ENCODE assay signal across 27 mouse cellular contexts in the genomic region with DNA sequence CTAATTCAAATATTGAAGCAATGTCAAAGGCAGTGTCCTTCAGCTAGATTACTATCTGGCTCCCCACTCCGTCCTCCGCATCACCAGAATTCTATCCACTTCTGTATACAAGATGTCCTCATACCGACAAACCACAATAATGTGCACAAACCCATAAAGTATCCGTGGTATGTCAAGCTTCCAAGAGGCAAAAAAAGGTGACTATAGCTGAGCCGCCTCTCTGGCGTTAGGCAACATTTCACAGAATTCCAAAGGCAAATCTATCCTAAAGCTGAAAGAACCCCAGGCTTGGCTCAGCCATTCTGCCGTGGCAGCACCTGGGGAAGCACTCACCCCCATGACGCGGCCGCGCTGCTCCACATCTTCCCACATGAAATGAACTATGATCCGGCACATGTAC. TPM values are rescaled to one million over a fixed set of nuclear protein-coding genes. Genes with fewer than 3 reads are reported as not detected.
A peak's percentile ranks its signal among the peaks of the same experiment; 100 is the strongest.
DNase-seq lines count a peak whose midpoint lies in the region; ATAC-seq and TF ChIP-seq lines count a peak whose summit lies in the region.
"Had no signal": no experiment of that assay in that cellular context is flagged by ENCODE, and none has a peak within 500 bp of the region (broad histone marks: within the 10 kb centered on the region; RNA-seq: fewer than 3 reads in every experiment).

No protein-coding gene starts in this region.

- TF ChIP-seq EP300 in lung, postnatal 0 days (IDR thresholded peaks at IDR 0.05), result peak; percentile 41; the same call in 1 of the 2 replicates

- TF ChIP-seq POLR2A in myocyte (IDR thresholded peaks at IDR 0.05; ENCODE audit: insufficient read length, low read depth), result no peak

- H3K4me2 ChIP-seq in lung, postnatal 0 days (replicated peaks; ENCODE audit: low read depth, low read length), result no peak overlapping the region
- peak overlapping the region; percentile 80 for H3K4me2 ChIP-seq in myocyte (ENCODE audit: low read depth)
- no peak overlapping the region for H3K4me2 ChIP-seq in forebrain, embryonic 15.5 days (replicated peaks)
- H3K4me2 ChIP-seq: embryonic facial prominence, embryonic 13.5 days; heart, embryonic 12.5 days; hindbrain, embryonic 15.5 days had no signal

- no peaks in the 10 kb centered on the region for H3K79me2 ChIP-seq in myocyte (ENCODE audit: control insufficient read depth, insufficient read depth)

- no peaks in the 10 kb centered on the region; the same call in 1 of the 2 replicates for H3K36me3 ChIP-seq in lung, postnatal 0 days (ENCODE audit: insufficient read depth, low read length)
- no peaks in the 10 kb centered on the region for H3K36me3 ChIP-seq in myocyte (ENCODE audit: control insufficient read depth, insufficient read depth)
- H3K36me3 ChIP-seq in forebrain, embryonic 15.5 days, result peaks cover 7% of the 10 kb centered on the region

- H3K27me3 ChIP-seq in lung, postnatal 0 days (replicated peaks; ENCODE audit: insufficient read depth, low read length), result no peaks in the 10 kb centered on the region
- no peaks in the 10 kb centered on the region for H3K27me3 ChIP-seq in myocyte (ENCODE audit: control insufficient read depth, insufficient read depth, insufficient read length)
- no peaks in the 10 kb centered on the region for H3K27me3 ChIP-seq in forebrain, embryonic 15.5 days
- H3K27me3 ChIP-seq: CH12.LX; embryonic facial prominence, embryonic 13.5 days; heart, embryonic 12.5 days; hindbrain, embryonic 15.5 days had no signal

- no peak overlapping the region for H3K27ac ChIP-seq in lung, postnatal 0 days (ENCODE audit: low read length)
- no peak overlapping the region for H3K27ac ChIP-seq in forebrain, embryonic 15.5 days (replicated peaks)
- H3K27ac ChIP-seq: embryonic facial prominence, embryonic 13.5 days; hindbrain, embryonic 15.5 days had no signal

- no peak overlapping the region for H3ac ChIP-seq in myocyte (ENCODE audit: control insufficient read depth, insufficient read length)

- no peak for DNase-seq in lung, postnatal 0 days (ENCODE audit: low spot score)
- no peak for DNase-seq in lung, postnatal 10 days
- DNase-seq in 3T3-L1 (ENCODE audit: low read depth, low spot score) (peak; percentile 53), NIH3T3 (ENCODE audit: low read depth) (peak; percentile 63)
- no peak for DNase-seq in adrenal gland, adult 8-10 months
- DNase-seq: adrenal gland, postnatal 14 days; B cell, adult 2 months; cerebellum, adult 11-12 months; cerebellum, adult 9-10 months; cerebellum, postnatal 25 days; gastrocnemius, postnatal 25 days had no signal

- H3K9ac ChIP-seq in lung, postnatal 0 days (replicated peaks; ENCODE audit: low read depth), result no peak overlapping the region
- H3K9ac ChIP-seq in forebrain, embryonic 15.5 days (replicated peaks), result no peak overlapping the region
- H3K9ac ChIP-seq: embryonic facial prominence, embryonic 13.5 days; heart, embryonic 12.5 days; hindbrain, embryonic 15.5 days had no signal

- TF ChIP-seq CTCF in lung, postnatal 0 days (IDR thresholded peaks at IDR 0.05), result no peak

- WGBS in lung, postnatal 0 days, result 88% methylated on average over 12 of the region's 12 CpGs
- WGBS in forebrain, embryonic 15.5 days, result 95% methylated on average over 12 of the region's 12 CpGs

- H3K4me3 ChIP-seq in lung, postnatal 0 days (ENCODE audit: low read depth, low read length), result no peak overlapping the region
- no peak overlapping the region for H3K4me3 ChIP-seq in myocyte
- H3K4me3 ChIP-seq in forebrain, embryonic 15.5 days, result no peak overlapping the region
- H3K4me3 ChIP-seq: embryonic facial prominence, embryonic 13.5 days; heart, embryonic 12.5 days; hindbrain, embryonic 15.5 days had no signal

- no peak for ATAC-seq in lung, postnatal 0 days
- ATAC-seq in forebrain, embryonic 15.5 days (replicated peaks), result no peak
- ATAC-seq: forebrain, embryonic 16.5 days; intestine, embryonic 16.5 days had no signal

- no peaks in the 10 kb centered on the region for H3K9me3 ChIP-seq in lung, postnatal 0 days (ENCODE audit: low read length)
- no peaks in the 10 kb centered on the region for H3K9me3 ChIP-seq in forebrain, embryonic 15.5 days
- H3K9me3 ChIP-seq: embryonic facial prominence, embryonic 13.5 days; heart, embryonic 12.5 days; hindbrain, embryonic 15.5 days had no signal

- no peaks in the 10 kb centered on the region for H3K4me1 ChIP-seq in lung, postnatal 0 days (ENCODE audit: insufficient read depth, low read depth, low read length)
- H3K4me1 ChIP-seq in forebrain, embryonic 15.5 days, result no peaks in the 10 kb centered on the region
- H3K4me1 ChIP-seq: heart, embryonic 12.5 days; hindbrain, embryonic 15.5 days had no signal

TF ChIP-seq in myocyte, 11 proteins besides CTCF, POLR2A, EP300 and RAD21:
- no peak for TF ChIP-seq POLR2AphosphoS2 (IDR thresholded peaks at IDR 0.05; ENCODE audit: insufficient read length, low read depth)
- no peak for TF ChIP-seq TCF12 (IDR thresholded peaks at IDR 0.05; ENCODE audit: insufficient read depth, poor library complexity, severe bottlenecking)
- TF ChIP-seq CEBPB (IDR thresholded peaks at IDR 0.05; ENCODE audit: insufficient read depth, poor library complexity, severe bottlenecking), result 0 out of 2 replicates have a peak, but pooled peaks have one; percentile 70
- no peak for TF ChIP-seq TCF3 (IDR thresholded peaks at IDR 0.05; ENCODE audit: insufficient read length, low read depth)
- TF ChIP-seq USF1 (IDR thresholded peaks at IDR 0.05; ENCODE audit: low read depth), result no peak
- no peak for TF ChIP-seq E2F4 (IDR thresholded peaks at IDR 0.05; ENCODE audit: insufficient read depth)
- no peak for TF ChIP-seq MYOG (IDR thresholded peaks at IDR 0.05; ENCODE audit: control insufficient read depth in 1 of 3, insufficient read depth in 1 of 3, insufficient read length in 2 of 3, low read depth in 2 of 3)
- TF ChIP-seq MYOD1 (IDR thresholded peaks at IDR 0.05; ENCODE audit: control insufficient read depth in 1 of 3, insufficient read length in 2 of 3, low read depth in 2 of 3), result no peak

RNA-seq across cellular contexts. Expression of gene Uqcc1, which starts 43.3 kb away (rescaled TPM):
- 24.4 and 35.1 TPM in 2 replicates for polyA plus RNA-seq in lung, postnatal 0 days (2015; fragmentation: Nextera tagmentation; extraction: Ambion mirVana)
- polyA plus RNA-seq in myocyte (2012; fragmentation: generic; extraction: Trizol), result 96.2 TPM
- total RNA-seq in adrenal gland, adult 8-10 months (2022), result 100 to 1,000 TPM; 123 to 147 (median 135) TPM
- polyA plus RNA-seq in forebrain, embryonic 15.5 days (2015; fragmentation: Nextera tagmentation; extraction: Ambion mirVana), result 63.5 and 79.0 TPM in 2 replicates

RNA-seq across cellular contexts. Expression of gene Fam83c, which starts 52.1 kb away (rescaled TPM):
- 0.04 TPM in 1 of 2 replicates, not detected in the other for polyA plus RNA-seq in lung, postnatal 0 days (2015; fragmentation: Nextera tagmentation; extraction: Ambion mirVana)
- polyA plus RNA-seq in myocyte (2012; fragmentation: generic; extraction: Trizol), result not detected
- total RNA-seq in adrenal gland, adult 8-10 months (2022), result under 1 TPM in 3 of 4 experiments, not detected in 1; 0.06 to 0.15 (median 0.10) TPM
- polyA plus RNA-seq in forebrain, embryonic 15.5 days (2015; fragmentation: Nextera tagmentation; extraction: Ambion mirVana), result 0.57 and 0.61 TPM in 2 replicates
- total RNA-seq: adrenal gland, postnatal 14 days; gastrocnemius, postnatal 25 days; granulocyte monocyte progenitor cell, adult 5-6 weeks; heart, adult 8-10 months; heart, postnatal 25 days had no signal
- polyA plus RNA-seq: cortical plate, adult 2 months; frontal cortex, adult 2 months had no signal

RNA-seq across cellular contexts. Expression of gene Gm15557, which starts 53.8 kb away (rescaled TPM):
- 0.11 TPM in 1 of 2 replicates, not detected in the other for polyA plus RNA-seq in lung, postnatal 0 days (2015; fragmentation: Nextera tagmentation; extraction: Ambion mirVana)
- 0.13 TPM for polyA plus RNA-seq in myocyte (2012; fragmentation: generic; extraction: Trizol)
- not detected for total RNA-seq in adrenal gland, adult 8-10 months (2022)
- polyA plus RNA-seq in forebrain, embryonic 15.5 days (2015; fragmentation: Nextera tagmentation; extraction: Ambion mirVana), result not detected in 2 replicates
- total RNA-seq: adrenal gland, postnatal 14 days; CH12.LX; gastrocnemius, postnatal 25 days; granulocyte monocyte progenitor cell, adult 5-6 weeks; heart, adult 8-10 months; heart, postnatal 25 days had no signal
- polyA plus RNA-seq: cortical plate, adult 2 months; embryonic facial prominence, embryonic 13.5 days; forebrain, embryonic 11.5 days; forebrain, embryonic 16.5 days; frontal cortex, adult 2 months; heart, embryonic 12.5 days; heart, embryonic 16.5 days; hindbrain, embryonic 11.5 days; hindbrain, embryonic 15.5 days had no signal

RNA-seq across cellular contexts. Expression of gene Gdf5, which starts 58.4 kb away (rescaled TPM):
- 1.7 and 2.7 TPM in 2 replicates for polyA plus RNA-seq in lung, postnatal 0 days (2015; fragmentation: Nextera tagmentation; extraction: Ambion mirVana)
- 2.8 TPM for polyA plus RNA-seq in myocyte (2012; fragmentation: generic; extraction: Trizol)
- under 1 TPM; 0.18 to 0.77 (median 0.48) TPM for total RNA-seq in adrenal gland, adult 8-10 months (2022)
- polyA plus RNA-seq in forebrain, embryonic 15.5 days (2015; fragmentation: Nextera tagmentation; extraction: Ambion mirVana), result 2.4 and 4.3 TPM in 2 replicates
- total RNA-seq: CH12.LX; gastrocnemius, postnatal 25 days; granulocyte monocyte progenitor cell, adult 5-6 weeks; heart, adult 8-10 months; heart, postnatal 25 days had no signal

Comparison
In these comparisons a context has a peak if more than half of its experiments do, and no peak if none do; other contexts are left out.
1. DNase-seq: peak in 3T3-L1 (single experiment) and NIH3T3 (single experiment); none in lung, postnatal 0 days (single experiment), lung, postnatal 10 days (single experiment) and adrenal gland, adult 8-10 months (single experiment).